Mouse (Mus musculus) brain, embryonic 14.5 days (tissue): ENCODE measurements around the gene Dnmt3a. TPM values are rescaled to one million over a fixed set of nuclear protein-coding genes. Genes with fewer than 3 reads are reported as not detected.

Experiments
- DNase-seq: peaks from one replicate; pipeline ENCODE4 v3.0.0-alpha.2; 2011; ENCODE audit warnings: low read depth
- CTCF ChIP-seq: fragments of 200-500 bp; IDR thresholded peaks from 2 replicates; pipeline ENCODE4 v1.5.1; 2012; ENCODE audit warnings: inconsistent platforms, mild to moderate bottlenecking, moderate library complexity, borderline replicate concordance; ENCODE audit not compliant: insufficient read depth, insufficient read length; ENCODE audit errors: extremely low read depth
- POLR2A ChIP-seq: fragments of 200-500 bp; IDR thresholded peaks from 2 replicates; pipeline ENCODE4 v1.6.1; 2012; ENCODE audit warnings: mild to moderate bottlenecking, inconsistent platforms, borderline replicate concordance; ENCODE audit not compliant: poor library complexity, insufficient read depth, insufficient read length, severe bottlenecking; ENCODE audit errors: extremely low read depth
- polyA plus RNA-seq: library from polyadenylated mRNA; depleted of rRNA; stranded (reverse); fragments of >200 nt; gene quantifications from 2 replicates; pipeline ENCODE4 v1.2.3, GENCODE M21; 2012

Dnmt3a gene
- polyA plus RNA-seq, 1 experiment = 54.8 TPM

DNA sequence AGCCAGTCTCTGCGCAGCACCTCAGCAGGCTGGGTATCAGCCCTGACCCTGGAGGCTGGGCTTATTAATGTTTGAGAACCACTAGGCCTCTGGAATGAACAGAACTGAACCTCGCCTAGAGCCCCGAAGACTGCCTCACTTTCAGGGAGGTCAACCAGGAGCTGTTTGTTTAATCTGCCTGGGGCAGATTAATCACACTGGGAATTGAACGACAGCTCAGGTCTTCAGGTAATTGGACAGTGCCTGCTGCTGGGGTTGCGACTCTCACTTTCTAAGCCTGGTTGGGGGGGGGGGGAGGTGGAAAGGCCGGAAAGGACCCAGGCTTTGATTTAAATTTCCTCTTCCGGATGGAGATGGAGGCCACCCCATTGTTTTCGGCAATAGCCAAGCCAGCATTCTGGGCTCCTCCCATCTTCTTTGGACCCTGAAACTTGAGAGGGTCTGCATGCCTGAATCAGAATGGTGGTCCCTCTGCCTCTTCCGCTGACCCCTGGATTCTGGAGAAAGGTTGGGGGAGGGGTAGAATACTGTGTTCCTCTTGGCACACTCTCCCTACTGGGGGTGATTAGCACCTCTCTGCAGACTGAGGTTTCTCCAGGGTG is 79.2 kb downstream of the Dnmt3a start:
- TF ChIP-seq POLR2A (no peak), CTCF (no peak)
- peak; percentile 19 for DNase-seq

DNA sequence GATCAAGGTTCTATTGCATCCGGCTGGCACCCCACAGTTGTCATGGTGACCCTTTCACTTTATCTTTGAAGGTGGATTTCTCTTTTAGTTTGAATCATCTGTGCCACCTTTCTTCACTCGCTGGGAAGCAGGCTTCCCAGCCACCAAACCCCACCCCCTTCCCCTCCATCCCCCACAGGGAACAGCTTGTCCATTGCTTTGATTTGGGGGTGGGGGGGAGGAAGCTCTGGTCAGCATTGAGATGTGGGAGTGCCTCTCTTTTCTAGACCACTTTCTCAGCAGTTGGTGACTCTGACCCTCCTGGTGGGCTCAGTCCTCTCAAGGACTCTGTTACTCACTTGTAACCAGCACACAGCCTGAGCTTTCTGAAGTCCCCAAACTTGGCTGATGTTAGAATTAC is 80.8 kb downstream of the Dnmt3a start:
- TF ChIP-seq CTCF = no peak
- no peak for DNase-seq

DNA sequence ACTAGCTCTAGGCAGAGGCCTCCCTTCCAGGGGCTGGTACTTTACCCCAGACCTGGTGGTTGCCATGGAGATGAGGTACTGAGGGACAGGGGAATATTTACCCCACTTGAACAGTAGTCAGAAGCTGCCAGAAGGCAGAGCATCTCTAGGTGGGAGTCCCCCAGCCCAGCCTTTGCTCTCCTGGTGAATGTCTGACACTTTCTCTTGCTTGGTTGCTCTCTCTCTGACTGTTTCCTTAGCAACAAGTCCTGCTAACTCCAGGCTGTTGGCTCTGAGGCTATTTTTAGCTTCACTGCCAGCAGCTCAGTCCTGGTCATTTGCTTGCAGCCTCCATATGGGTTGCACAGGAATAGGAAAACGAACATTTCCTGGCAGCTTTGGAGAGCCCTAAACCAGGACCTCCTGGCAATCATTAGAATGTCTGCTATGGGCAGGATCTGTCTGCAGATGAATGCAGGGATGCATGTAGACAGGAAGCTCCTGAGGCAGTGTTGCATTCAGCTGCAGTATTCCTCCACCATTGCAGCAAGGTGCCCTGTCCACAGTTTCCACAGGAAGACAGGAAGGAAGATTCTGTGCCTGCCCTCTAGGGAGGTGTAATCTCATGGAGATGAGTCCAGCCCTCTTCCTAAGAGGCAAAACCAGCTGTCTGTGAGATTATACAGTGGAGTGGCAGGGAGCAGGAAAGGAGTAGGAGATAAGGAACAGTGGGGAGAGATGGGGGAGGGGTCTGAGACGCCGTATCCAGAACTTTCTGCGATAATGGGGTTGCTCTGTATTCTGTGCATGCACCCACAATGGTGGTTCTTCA is 81.9 kb downstream of the Dnmt3a start:
- TF ChIP-seq POLR2A (no peak), CTCF (no peak)
- DNase-seq = peak; percentile 96

DNA sequence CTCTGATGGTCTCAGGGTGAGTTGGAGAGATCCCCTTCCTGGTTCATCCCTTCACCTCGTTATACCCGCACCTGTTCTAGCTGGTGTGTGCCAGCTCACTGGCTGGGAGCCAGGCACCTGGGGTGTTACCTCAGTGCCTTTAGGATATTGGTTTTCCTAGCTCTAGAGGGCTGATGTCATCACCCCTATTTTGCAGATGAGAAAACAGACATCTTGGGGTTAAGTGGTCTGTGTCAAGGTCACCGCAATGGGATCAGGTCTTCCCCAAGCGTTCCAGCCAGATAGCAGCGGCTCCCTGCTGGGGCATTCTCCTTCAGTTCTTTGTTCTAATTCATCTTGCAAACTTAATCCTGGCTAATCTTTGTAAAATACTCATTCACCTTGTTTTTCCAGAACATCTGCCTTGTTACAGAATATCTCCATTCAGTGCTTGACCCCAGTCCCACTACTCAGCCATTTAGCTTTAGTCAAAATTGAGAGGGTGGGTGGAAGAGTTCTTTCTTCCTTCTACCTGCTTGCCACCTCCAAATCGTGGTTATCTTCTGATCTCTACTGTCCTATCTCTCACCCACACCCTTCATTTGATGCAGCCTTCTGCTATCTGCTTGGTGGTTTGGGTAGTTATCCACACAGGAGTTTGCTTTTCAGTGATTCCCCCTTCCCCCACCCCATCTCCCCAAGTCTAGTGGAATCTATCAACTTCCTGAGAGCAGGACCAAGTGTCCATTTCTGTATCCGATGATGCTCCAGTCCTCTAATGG is 84.2 kb downstream of the Dnmt3a start:
- TF ChIP-seq POLR2A (no peak), CTCF (no peak)
- DNase-seq = no peak

DNA sequence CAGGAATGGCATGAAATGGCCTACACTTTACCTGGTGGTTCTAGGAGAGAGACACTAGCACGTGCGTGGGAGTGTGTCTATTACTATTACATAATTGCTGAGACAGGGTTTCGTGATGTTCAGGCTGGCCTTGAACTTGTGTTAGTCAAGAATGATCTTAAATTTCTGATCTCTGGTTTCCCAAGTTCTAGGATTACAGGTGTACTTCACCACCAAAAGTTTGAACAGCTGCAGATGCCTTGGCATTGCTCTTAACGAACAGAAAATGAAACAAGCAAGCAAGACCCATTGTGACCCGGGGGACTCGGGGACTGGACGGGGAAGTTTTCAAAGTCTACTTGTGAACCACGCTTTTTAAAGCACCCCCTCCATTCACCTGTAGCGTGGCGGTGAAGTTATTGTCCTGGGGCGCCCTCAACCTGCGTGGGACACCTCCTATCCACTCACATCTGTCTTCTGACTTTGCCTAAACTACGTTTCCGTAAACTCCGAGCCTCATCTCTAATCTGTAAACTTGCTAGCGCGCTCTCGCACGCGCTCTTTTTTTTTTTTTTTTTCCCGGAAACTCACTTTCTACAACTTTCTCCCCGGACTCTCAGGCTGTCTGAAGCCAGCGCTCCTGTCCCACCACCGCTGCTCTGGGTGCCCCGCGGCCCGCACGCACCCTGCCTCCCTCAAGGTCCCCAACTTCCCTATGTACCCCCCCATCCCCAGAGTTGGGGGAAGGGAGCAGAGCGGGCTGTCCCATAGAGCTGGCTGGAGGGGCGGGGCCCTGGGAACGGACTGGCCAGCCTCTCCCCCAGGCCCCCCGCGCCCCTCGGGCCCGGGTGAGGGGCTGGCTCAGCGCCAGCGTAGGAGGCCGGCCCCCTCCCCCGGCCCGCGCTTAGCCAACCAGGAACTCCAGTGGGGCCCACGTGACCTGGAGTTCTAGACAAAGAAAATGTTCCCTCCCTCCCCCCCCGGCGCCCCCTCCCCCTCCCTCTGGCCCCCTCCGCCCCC is 85.2 kb downstream of the Dnmt3a start:
- DNase-seq = peak; percentile 94
- TF ChIP-seq CTCF (no peak), POLR2A (peak; percentile 52; the same call in 1 of the 2 replicates)

DNA sequence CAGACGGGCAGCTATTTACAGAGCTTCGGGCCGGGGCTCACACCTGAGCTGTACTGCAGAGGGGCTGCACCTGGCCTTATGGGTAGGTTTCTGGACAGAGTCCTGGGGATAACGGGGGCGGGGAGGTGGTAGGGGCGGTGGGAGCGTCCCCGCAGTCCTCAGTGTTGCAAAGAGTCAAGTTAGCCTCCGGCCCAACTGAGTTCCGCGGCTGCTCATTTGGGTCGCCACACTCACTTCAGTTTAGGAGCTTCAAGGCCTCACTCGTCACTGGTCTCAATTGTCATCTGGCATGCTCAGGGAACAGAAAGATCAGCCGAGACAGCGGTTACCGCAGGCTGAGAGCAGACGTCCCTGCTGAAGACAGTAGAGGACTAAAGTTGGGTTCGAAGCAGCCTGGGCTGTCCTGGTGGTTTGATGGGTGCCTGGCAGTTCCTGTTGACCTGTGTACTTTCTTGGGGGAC is 86.0 kb downstream of the Dnmt3a start:
- TF ChIP-seq CTCF (no peak), POLR2A (no peak)
- peak; percentile 73 for DNase-seq

DNA sequence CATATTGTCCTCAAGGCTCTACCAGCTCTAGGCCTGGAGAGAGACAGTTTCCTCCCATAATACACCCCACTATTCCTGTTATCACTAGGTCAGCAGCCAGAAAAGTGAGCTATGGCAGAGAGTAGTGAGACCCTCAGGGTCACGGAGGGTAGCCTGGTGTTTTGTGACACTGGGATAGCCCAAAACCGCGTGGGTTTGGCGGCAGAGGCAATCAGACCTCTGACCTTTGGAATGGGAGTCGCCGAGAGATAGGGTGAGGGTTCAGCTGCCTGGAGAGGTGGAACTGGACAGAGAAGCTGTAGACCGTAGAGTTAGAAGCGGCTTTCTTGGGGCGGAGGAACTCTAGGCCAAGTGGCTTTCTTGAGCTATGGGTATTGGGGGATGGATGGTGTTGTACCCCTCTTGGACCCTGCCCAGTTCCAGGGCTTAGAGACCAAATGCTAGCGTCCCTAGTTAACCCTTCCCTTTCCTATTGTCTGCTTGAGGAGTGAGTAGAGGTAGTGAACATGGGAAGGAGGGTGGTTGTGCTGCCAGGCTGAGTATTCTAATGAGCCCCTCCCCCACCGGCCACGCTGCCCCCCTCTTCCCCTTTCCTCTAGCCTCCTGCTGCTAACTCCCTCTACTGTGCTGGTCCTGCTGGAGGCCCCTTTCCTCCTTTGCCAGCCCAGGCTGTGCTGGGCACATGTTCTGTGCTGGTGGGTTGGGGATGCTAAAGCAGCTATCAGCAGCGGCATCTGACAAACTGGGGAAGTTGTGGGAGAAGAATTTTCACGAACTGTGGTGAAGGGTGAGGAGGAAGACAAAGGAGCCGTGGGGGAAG is 86.6 kb downstream of the Dnmt3a start:
- TF ChIP-seq POLR2A (no peak), CTCF (no peak)
- peak; percentile 85 for DNase-seq

DNA sequence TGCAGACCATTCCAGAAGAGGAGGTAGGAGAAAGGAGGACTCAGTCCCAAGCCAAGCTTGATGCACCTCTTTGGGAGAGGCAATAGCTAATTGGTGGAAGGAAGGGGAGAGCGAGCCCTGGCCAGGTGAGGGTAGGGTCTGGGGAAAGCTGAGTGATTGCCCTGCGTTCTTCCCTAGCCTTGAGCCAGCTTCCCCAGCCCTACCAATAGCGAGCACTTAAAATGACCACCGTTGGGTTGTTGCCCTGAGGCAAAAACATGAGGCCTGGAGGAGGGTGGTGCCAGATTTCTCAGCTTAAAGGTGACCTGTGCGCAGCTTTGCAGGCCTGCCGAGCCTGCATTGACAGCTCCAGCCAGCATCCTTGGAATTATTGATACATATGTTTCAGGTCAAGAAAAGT is 87.5 kb downstream of the Dnmt3a start:
- no peak for TF ChIP-seq CTCF
- TF ChIP-seq POLR2A = no peak
- no peak for DNase-seq

DNA sequence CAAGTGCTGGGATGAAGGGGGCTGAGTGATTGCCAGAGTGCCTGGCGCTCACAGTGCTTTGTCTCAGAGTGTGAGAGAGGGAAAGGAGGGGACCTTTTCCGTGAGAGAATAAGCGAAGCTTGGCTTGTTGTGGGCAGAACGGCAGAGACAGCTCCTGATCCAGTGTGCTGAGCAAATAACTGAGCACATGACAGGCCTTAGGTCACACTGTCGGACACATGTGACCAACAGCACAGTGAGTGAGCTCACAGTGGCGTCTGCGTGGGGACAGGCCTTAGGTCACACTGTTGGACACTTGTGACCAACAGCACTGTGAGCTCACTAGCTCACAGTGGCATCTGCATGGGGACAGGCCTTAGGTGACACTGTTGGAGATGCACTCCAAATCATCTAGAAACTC is 88.7 kb downstream of the Dnmt3a start:
- no peak for DNase-seq
- TF ChIP-seq CTCF (no peak), POLR2A (no peak)

DNA sequence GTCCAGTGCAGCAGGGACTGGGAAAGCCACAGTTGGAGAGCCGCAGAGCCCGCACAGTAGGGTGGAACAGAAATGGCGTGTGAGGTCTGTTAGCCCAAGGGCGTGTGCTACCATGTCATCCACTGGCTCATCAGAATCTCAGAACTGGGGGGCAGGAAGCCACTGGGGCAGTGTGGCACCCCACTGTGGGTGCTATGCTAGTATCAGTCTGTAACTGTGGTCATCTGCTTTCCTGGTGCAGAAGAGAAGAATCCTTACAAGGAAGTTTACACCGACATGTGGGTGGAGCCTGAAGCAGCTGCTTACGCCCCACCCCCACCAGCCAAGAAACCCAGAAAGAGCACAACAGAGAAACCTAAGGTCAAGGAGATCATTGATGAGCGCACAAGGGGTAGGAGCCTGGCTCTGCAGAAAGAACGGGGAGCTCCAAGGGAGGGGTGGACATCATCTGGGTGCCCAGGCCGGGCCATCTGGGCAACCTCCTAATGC is 91.3 kb downstream of the Dnmt3a start:
- TF ChIP-seq CTCF = no peak
- no peak for TF ChIP-seq POLR2A
- DNase-seq = no peak
